Mouse (Mus musculus) small intestine, adult 2 months (tissue): ENCODE data around the gene Rabgap1l.

Source experiments
- CTCF ChIP-seq: fragments of 200-500 bp; IDR thresholded peaks from 2 replicates; pipeline ENCODE4 v1.5.1; 2012; ENCODE audit warnings: low read depth, mild to moderate bottlenecking, control low read depth, inconsistent platforms, low read length, moderate library complexity, mixed read lengths; ENCODE audit not compliant: insufficient replicate concordance, insufficient read length; ENCODE audit errors: extremely low read depth
- POLR2A ChIP-seq: fragments of 200-500 bp; IDR thresholded peaks from 2 replicates; pipeline ENCODE4 v1.6.1; 2012; ENCODE audit warnings: low read depth, mild to moderate bottlenecking, control low read depth, inconsistent platforms, low read length, moderate library complexity

- TF ChIP-seq CTCF (no peak), POLR2A (no peak)
Observed at GRCm38 (mm10) chr1:160496906-160497577, 296.0 kb downstream of the Rabgap1l start.
